Mouse (Mus musculus): ENCODE measurements around the gene Rad51b. TPM values are rescaled to one million over a fixed set of nuclear protein-coding genes. Genes with fewer than 3 reads are reported as not detected.

Rad51b gene
- polyA plus RNA-seq (2015; fragmentation: Nextera tagmentation; extraction: Ambion mirVana) = 3.0 and 3.3 TPM in 2 replicates

DNA sequence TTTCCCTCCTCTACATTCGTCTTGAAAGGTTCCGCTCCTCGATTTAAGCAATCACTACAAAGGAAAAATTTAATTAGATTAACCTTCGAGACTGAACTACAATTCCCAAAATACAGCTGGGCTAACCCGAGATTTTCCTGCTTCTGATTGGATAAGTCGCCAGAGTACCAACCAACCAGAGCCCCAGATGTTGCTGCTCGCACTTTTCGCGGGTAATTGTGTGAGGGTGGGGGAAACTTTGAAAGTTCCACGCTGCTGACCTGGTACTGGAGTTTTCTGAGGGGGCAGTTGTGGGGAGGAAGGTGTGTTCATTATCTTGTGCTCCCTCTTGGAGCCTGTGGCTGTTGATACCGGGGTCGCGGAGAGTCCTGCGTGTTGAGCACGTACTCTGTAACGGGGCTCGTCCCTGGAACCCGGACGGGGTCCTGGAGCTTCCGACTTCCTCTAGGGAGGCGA is at the start of gene Rad51b:
Gene Rad51b, plus strand, starts transcription at position 162 of the 456 bp plus-strand sequence.

DNA sequence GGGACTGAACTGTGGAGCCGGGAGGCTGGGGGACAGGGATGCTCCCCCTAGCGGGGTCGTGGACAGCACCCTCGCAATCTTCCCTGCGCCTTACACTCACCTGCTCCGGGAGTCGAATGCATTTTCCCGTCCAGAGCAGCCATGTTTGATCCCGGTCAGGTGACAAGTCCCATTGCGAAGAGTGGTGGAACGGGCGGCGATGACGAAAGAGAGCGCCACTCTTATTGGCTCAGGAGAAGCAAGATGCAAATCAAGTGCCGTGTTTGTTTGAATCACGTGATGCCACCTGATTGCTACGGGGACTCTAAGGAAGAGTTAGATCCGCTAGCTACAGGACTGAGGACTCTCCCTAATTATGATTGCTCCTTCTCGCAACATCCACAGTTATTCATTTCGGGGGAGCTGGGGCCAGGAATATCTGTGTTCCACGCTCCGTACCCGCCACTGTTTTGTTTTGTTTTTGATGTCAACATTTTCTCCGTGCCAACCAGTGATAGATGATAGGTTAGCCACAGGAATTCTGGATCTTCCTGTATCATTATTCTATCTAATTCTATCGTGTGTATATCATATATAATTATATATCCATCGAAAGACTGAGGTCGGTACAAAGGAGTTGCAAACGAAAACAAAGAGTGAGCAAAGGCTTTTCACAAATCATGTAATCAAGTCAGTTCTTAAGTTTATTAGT is 811 bp upstream of the Rad51b start, which contains the start of gene Zfyve26:
Gene Zfyve26, minus strand, starts transcription at position 179 of the 691 bp plus-strand sequence.

Other genes with a start within 250 kb of the Rad51b start
- gene Pigh, start 207.6 kb upstream of the Rad51b start, polyA plus RNA-seq (2015; fragmentation: Nextera tagmentation; extraction: Ambion mirVana) = 39.5 and 44.8 TPM in 2 replicates
- gene Arg2, start 166.5 kb upstream of the Rad51b start, polyA plus RNA-seq (2015; fragmentation: Nextera tagmentation; extraction: Ambion mirVana) = 18.0 and 18.6 TPM in 2 replicates
- 94.2 and 102 TPM in 2 replicates for gene Vti1b, start 124.6 kb upstream of the Rad51b start, polyA plus RNA-seq (2015; fragmentation: Nextera tagmentation; extraction: Ambion mirVana)
- gene Rdh11, start 105.0 kb upstream of the Rad51b start, polyA plus RNA-seq (2015; fragmentation: Nextera tagmentation; extraction: Ambion mirVana) = 15.4 and 22.0 TPM in 2 replicates
- 3.1 and 3.7 TPM in 2 replicates for gene Rdh12, start 88.4 kb upstream of the Rad51b start, polyA plus RNA-seq (2015; fragmentation: Nextera tagmentation; extraction: Ambion mirVana)
- gene Zfyve26, start 978 bp upstream of the Rad51b start, polyA plus RNA-seq (2015; fragmentation: Nextera tagmentation; extraction: Ambion mirVana) = 7.7 and 9.4 TPM in 2 replicates